Mouse (Mus musculus) forebrain, embryonic 12.5 days (tissue): ENCODE results near the gene Usp22. TPM values are rescaled to one million over a fixed set of nuclear protein-coding genes. Genes with fewer than 3 reads are reported as not detected.

Experiments used
- ATAC-seq: fragments of 200-750 bp; cut with Nextera tagmentation; 2 replicates; pipeline ENCODE4 v1.8.0; 2017; ENCODE audit warnings: moderate TSS enrichment; ENCODE audit not compliant: low FRiP score
- H3K27ac ChIP-seq: fragments of 300-500 bp; sonication (generic); 2 replicates; pipeline ENCODE4 v1.5.1; 2016; ENCODE audit warnings: mild to moderate bottlenecking
- H3K27me3 ChIP-seq: fragments of 300-500 bp; sonication (generic); 2 replicates; pipeline ENCODE4 v1.6.1; 2016; ENCODE audit warnings: mild to moderate bottlenecking
- H3K36me3 ChIP-seq: fragments of 300-500 bp; sonication (generic); replicated peaks from 2 replicates; pipeline ENCODE4 v1.6.1; 2016; ENCODE audit warnings: mild to moderate bottlenecking
- H3K4me1 ChIP-seq: fragments of 300-500 bp; sonication (generic); 2 replicates; pipeline ENCODE4 v1.6.1; 2016
- H3K4me2 ChIP-seq: fragments of 300-500 bp; sonication (generic); 2 replicates; pipeline ENCODE4 v1.6.1; 2016; ENCODE audit warnings: mild to moderate bottlenecking, moderate library complexity
- H3K4me3 ChIP-seq: fragments of 300-500 bp; sonication (generic); replicated peaks from 2 replicates; pipeline ENCODE4 v1.5.1; 2016; ENCODE audit warnings: mild to moderate bottlenecking
- H3K9ac ChIP-seq: fragments of 300-500 bp; sonication (generic); 2 replicates; pipeline ENCODE4 v1.6.1; 2016; ENCODE audit warnings: mild to moderate bottlenecking
- H3K9me3 ChIP-seq: fragments of 300-500 bp; sonication (generic); 2 replicates; pipeline ENCODE4 v1.6.1; 2016
- WGBS: fragments of 180-500 bp; shearing (Covaris S2); methylation state at CpG from one replicate; pipeline ENCODE4 v1.1.7; 2016; 5-methylcytosine and 5-hydroxymethylcytosine counted together
- polyA plus RNA-seq: library from polyadenylated mRNA; unstranded; fragments of >200 nt; fragmentation: Nextera tagmentation; extraction: Ambion mirVana; gene quantifications from 2 replicates; pipeline ENCODE4 v1.2.1, GENCODE M21; 2016

Usp22 gene
- polyA plus RNA-seq = 305 and 331 TPM in 2 replicates

GRCm38 (mm10) chr11:61174821-61175658 is at the start of gene Usp22:
TSS of gene Usp22 (minus strand) at chr11:61175055.
- ATAC-seq = peak; percentile 97
- peak within 1 kb of the TSS; percentile 98 for H3K27ac ChIP-seq
- H3K36me3 ChIP-seq = peaks cover 6% of the 10 kb centered on the region; the same call in 1 of the 2 replicates
- no peaks in the 10 kb centered on the region for H3K9me3 ChIP-seq
- H3K4me3 ChIP-seq = peak within 1 kb of the TSS; percentile 98
- peak within 1 kb of the TSS; percentile 100 for H3K9ac ChIP-seq
- under 1% methylated on average over 68 of the region's 69 CpGs for WGBS
- peaks cover 35% of the 10 kb centered on the region for H3K4me1 ChIP-seq
- no peaks in the 10 kb centered on the region for H3K27me3 ChIP-seq
- peak within 1 kb of the TSS; percentile 63 for H3K4me2 ChIP-seq

DNA sequence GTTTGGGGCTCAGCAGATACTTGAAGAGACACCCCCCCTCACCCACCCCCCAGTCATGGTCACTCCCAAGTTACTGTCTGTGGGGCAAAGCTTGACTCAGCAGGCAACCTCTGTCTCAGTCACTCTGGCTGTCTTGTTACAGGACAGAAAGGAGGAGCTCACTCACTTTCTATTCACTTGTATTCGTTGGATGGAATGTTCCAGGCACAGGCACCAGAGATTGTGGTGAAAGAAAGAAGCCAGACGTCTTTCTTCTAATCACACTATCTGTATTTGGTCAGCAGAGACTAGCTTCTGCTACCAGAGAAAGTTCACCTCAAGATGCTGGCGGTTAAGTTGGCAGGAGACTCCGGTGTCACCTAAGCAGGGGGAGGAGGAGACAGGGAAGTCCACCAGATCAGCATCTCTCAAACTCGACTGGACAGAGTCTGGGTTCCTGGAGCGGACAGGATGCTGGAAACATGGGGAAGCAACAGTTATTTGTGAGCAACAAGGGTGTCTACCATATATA is 49.4 kb upstream of the Usp22 start:
- Histone ChIP-seq H3K4me3 (no peak overlapping the region), H3K4me2 (no peak overlapping the region), H3K9me3 (no peaks in the 10 kb centered on the region), H3K27ac (no peak overlapping the region), H3K36me3 (no peaks in the 10 kb centered on the region), H3K4me1 (no peaks in the 10 kb centered on the region), H3K27me3 (no peaks in the 10 kb centered on the region), H3K9ac (no peak overlapping the region)
- no peak for ATAC-seq
- WGBS = 81% methylated on average over 6 of the region's 6 CpGs

DNA sequence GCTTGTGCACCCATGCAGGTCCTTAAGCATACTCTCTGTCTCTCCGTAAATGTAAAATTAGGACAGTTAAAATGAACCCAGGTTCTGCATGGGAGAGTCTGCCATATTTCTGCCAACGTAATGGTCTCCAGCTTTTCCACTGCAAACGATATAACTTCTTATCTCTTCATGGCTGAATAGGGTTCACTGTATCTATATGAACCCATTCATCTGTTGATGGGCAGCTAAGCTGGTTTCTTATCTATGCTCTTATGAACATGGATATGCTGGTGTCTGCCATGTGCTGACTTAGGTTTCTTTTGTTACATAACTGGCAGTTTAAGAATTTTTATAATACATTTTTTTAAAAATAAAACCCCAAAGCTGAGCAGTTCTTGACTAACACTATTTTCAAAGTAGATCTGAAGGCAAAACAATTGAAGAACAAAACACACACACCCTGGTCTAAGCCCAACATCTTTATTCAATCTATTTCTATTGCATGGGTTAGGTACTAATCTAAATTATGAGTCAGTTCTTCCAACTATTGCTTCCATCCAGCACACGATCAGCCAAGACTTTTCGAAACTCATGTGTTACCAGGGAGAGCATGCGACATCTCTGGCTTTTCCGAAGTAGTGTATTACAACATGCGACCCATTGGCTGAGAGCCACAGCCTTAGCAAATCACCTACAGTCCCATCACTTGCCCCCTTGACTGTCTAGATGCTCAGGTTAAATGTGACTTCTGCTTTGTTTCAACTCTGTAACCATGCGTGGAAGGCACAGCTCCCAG is 48.3 kb upstream of the Usp22 start:
- H3K4me2 ChIP-seq = no peak overlapping the region
- no peaks in the 10 kb centered on the region for H3K27me3 ChIP-seq
- WGBS = 95% methylated on average over 9 of the region's 9 CpGs
- H3K36me3 ChIP-seq = no peaks in the 10 kb centered on the region
- no peak for ATAC-seq
- H3K4me1 ChIP-seq = no peaks in the 10 kb centered on the region
- no peak overlapping the region for H3K9ac ChIP-seq
- no peak overlapping the region for H3K27ac ChIP-seq
- no peaks in the 10 kb centered on the region for H3K9me3 ChIP-seq
- no peak overlapping the region for H3K4me3 ChIP-seq

DNA sequence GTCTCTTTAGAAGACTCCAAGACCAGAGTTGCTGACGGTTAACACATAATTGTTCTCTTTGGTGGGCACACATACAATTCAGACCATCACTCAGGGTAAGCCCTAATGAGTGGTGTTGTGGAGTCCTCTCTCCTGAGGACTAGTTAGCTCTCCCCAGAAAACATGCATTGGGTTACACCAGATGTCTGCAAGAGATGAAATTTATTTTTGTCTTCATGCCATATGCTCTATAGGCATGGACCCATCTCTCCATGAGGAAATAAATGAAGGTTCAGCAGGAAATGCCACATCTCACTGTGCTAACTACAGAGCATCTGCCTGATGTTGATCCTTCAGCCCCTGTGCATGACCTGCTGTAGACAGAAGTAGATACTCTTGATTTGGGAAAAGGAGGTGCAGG is 47.2 kb upstream of the Usp22 start:
- no peaks in the 10 kb centered on the region for H3K9me3 ChIP-seq
- no peak overlapping the region for H3K4me3 ChIP-seq
- H3K4me2 ChIP-seq = no peak overlapping the region
- no peak overlapping the region for H3K27ac ChIP-seq
- no peaks in the 10 kb centered on the region for H3K36me3 ChIP-seq
- no peak for ATAC-seq
- H3K9ac ChIP-seq = no peak overlapping the region
- H3K27me3 ChIP-seq = no peaks in the 10 kb centered on the region
- WGBS = 79% methylated on average over 1 of the region's 1 CpGs
- H3K4me1 ChIP-seq = no peaks in the 10 kb centered on the region

- Histone ChIP-seq H3K9me3 (no peaks in the 10 kb centered on the region), H3K36me3 (no peaks in the 10 kb centered on the region), H3K4me3 (no peak overlapping the region), H3K27ac (no peak overlapping the region), H3K27me3 (no peaks in the 10 kb centered on the region), H3K9ac (no peak overlapping the region), H3K4me1 (no peaks in the 10 kb centered on the region), H3K4me2 (no peak overlapping the region)
- ATAC-seq = no peak
- 74% methylated on average over 9 of the region's 9 CpGs for WGBS
Measured at GRCm38 (mm10) chr11:61220156-61220881, 45.5 kb upstream of the Usp22 start.

DNA sequence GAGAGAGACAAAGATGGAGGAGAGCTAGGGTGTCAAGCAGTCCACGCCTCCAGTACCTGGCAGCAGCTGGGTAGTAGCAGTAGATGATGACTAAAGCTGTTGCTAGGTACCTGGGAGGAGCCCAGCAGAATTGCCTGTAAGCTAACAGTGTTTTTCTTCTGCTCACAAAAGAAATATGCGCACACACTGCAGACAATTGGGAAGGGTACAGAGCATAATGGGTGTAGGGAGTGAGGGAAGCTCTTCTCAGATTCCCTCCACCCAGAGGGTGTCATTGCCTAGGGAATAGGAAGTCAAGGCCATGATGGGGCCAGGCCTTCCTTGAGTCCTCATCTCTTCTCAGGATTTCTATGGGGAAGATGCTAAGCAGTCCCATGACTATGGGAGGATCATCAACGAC is 41.1 kb upstream of the Usp22 start:
- H3K9me3 ChIP-seq = no peaks in the 10 kb centered on the region
- peaks cover 17% of the 10 kb centered on the region for H3K27me3 ChIP-seq
- H3K9ac ChIP-seq = no peak overlapping the region
- no peaks in the 10 kb centered on the region for H3K4me1 ChIP-seq
- ATAC-seq = no peak
- H3K36me3 ChIP-seq = no peaks in the 10 kb centered on the region
- H3K4me3 ChIP-seq = no peak overlapping the region
- 88% methylated on average over 3 of the region's 3 CpGs for WGBS
- no peak overlapping the region for H3K4me2 ChIP-seq
- no peak overlapping the region for H3K27ac ChIP-seq

- ATAC-seq = no peak
Measured at GRCm38 (mm10) chr11:61212102-61212501, 37.2 kb upstream of the Usp22 start.

DNA sequence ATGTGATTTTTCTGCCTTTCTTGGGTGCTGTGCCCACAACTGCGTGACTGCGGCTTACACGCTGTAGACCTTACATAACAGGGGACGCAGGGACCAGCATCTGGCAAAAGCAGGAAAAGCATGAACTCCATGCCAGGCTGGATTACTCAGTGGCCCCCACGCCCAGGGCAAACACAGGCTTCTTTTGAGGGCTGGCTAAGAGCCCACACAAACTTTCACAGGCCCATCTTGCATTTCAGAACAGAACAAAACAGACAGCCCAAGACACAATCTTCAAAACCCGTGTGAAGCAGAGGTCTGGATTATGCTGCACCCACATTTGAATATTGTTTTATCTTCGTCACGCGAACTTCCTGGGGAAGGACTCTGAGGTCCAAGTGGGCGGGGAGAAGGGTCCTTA is 33.5 kb upstream of the Usp22 start:
- Histone ChIP-seq H3K9ac (no peak overlapping the region), H3K4me3 (no peak overlapping the region), H3K27me3 (peaks cover 20% of the 10 kb centered on the region), H3K36me3 (no peaks in the 10 kb centered on the region), H3K27ac (no peak overlapping the region), H3K4me1 (no peaks in the 10 kb centered on the region), H3K9me3 (no peaks in the 10 kb centered on the region), H3K4me2 (no peak overlapping the region)
- WGBS = 83% methylated on average over 10 of the region's 10 CpGs
- no peak for ATAC-seq

More at GRCm38 (mm10) chr11:61212102-61212501, 37.2 kb upstream of the Usp22 start:
- Histone ChIP-seq H3K9me3 (no peaks in the 10 kb centered on the region), H3K4me1 (no peaks in the 10 kb centered on the region), H3K4me3 (no peak overlapping the region), H3K36me3 (no peaks in the 10 kb centered on the region), H3K27ac (no peak overlapping the region), H3K9ac (no peak overlapping the region), H3K4me2 (no peak overlapping the region), H3K27me3 (peaks cover 17% of the 10 kb centered on the region)
- WGBS = 44% methylated on average over 20 of the region's 20 CpGs

- Histone ChIP-seq H3K9me3 (no peaks in the 10 kb centered on the region), H3K27me3 (peaks cover 15% of the 10 kb centered on the region), H3K4me1 (no peaks in the 10 kb centered on the region), H3K36me3 (no peaks in the 10 kb centered on the region), H3K9ac (no peak within 1 kb of the TSS), H3K4me3 (no peak within 1 kb of the TSS), H3K4me2 (no peak within 1 kb of the TSS), H3K27ac (no peak within 1 kb of the TSS)
- no peak for ATAC-seq
- 79% methylated on average over 10 of the region's 10 CpGs for WGBS
Measured at GRCm38 (mm10) chr11:61207487-61208246, 32.8 kb upstream of the Usp22 start, which contains the start of gene Aldh3a1. TSS of gene Aldh3a1 (plus strand) at chr11:61207537.

DNA sequence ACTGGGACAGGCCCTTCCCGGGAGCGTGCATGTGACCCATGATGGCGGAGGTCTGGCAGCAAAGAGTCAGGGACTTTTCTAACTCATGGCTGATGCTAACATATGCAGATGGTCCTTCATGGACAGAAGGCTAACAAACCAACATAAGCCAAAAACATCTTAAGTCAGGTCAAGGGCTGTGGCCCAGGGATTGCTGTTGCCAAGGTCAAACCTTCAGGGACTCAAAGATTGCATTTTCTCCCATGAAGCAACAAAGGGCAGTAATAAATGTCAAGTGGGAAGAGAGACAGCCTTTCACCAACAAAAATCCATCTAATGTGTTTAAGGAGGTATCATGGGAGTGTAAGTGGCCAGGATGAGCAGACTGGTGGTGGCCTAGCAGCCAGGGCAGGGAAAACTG is 31.3 kb upstream of the Usp22 start:
- WGBS = 97% methylated on average over 3 of the region's 3 CpGs
- Histone ChIP-seq H3K9ac (no peak overlapping the region), H3K4me2 (no peak overlapping the region), H3K36me3 (no peaks in the 10 kb centered on the region), H3K4me3 (no peak overlapping the region), H3K27ac (no peak overlapping the region), H3K9me3 (no peaks in the 10 kb centered on the region), H3K27me3 (0 out of 2 replicates have a peak, but pooled peaks cover 2% of the 10 kb centered on the region), H3K4me1 (no peaks in the 10 kb centered on the region)
- ATAC-seq = no peak

DNA sequence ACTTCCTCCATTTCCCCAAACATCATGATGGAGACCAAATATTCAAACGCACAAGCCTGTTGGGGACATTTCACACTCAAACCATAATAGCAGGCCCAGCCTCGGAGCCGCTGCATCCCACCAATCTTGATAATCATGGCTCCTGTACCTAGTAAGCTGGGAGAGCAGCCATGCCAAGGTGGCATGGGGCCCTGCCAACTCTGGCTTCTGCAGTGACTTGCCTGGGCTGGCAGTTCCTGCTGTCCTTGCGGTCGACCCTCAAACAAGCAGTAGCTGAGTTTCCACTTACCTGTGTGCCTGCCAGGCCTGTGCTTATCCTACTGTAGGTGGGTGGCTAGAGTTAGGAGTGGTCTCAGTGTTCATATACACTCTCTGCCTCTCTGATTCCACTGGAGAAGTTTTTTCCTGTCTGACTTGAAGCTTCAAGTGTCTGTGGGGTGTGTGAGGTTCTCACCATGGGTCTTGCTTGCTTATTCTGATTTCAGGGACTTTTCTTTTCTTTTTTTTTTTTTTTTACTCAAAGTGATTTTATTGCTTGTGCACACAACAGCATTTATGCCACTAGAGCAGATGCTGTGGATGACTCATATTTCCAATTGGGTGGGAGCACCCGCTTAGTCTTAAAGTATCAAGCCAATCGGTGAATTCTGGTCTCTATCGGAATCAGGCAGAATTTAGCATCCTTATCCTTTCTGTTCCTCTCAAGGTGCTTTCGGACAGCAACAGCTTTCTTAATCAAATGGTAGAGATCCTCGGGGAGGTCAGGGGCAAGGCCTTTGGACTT is 30.5 kb upstream of the Usp22 start:
- Histone ChIP-seq H3K27ac (no peak overlapping the region), H3K27me3 (0 out of 2 replicates have a peak, but pooled peaks cover 2% of the 10 kb centered on the region), H3K4me1 (no peaks in the 10 kb centered on the region), H3K4me2 (no peak overlapping the region), H3K9ac (no peak overlapping the region), H3K4me3 (no peak overlapping the region), H3K36me3 (no peaks in the 10 kb centered on the region), H3K9me3 (no peaks in the 10 kb centered on the region)
- no peak for ATAC-seq
- WGBS = 92% methylated on average over 10 of the region's 10 CpGs
